Mouse (Mus musculus): Measurements from ENCODE around the gene Necap2. TPM values are rescaled to one million over a fixed set of nuclear protein-coding genes. Genes with fewer than 3 reads are reported as not detected.

Necap2 gene
- polyA plus RNA-seq, 1 experiment = 27.7 TPM

DNA sequence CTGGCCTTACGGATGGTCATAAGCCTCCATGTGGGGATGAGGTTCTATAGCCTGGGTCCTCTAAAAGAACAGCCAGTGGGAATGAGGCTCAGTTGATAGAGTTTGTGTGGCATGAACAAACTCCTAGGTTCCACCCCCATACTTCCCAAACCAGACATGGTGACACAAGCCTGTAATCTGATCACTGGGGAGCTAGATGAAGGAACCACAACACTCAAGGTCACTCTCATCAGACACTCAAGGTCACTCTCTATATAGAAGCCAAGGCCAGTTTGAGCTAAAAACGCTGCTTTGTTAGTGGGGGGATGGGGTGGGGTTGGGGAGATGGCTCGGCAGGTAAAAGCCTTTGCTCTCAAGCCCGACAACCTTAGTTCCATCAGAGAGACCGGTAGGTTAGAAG lies 21.8 kb upstream of the Necap2 start:
- H3K27me3 ChIP-seq (ENCODE audit: control insufficient read depth, insufficient read depth, low read length, poor library complexity, severe bottlenecking) = no peaks in the 10 kb centered on the region
- no peak overlapping the region for H3K27ac ChIP-seq (ENCODE audit: insufficient read depth, low read length)
- no peaks in the 10 kb centered on the region for H3K9me3 ChIP-seq (replicated peaks; ENCODE audit: control insufficient read depth, insufficient read depth, low read length, poor library complexity, severe bottlenecking)
- H3K9ac ChIP-seq (ENCODE audit: low read depth, poor library complexity, severe bottlenecking) = no peak overlapping the region
- peaks cover 3% of the 10 kb centered on the region for H3K4me1 ChIP-seq (ENCODE audit: control insufficient read depth, insufficient read depth, low read length)
- H3K36me3 ChIP-seq (ENCODE audit: control insufficient read depth, insufficient read depth, low read length, poor library complexity, severe bottlenecking) = no peaks in the 10 kb centered on the region
- TF ChIP-seq EP300 (IDR thresholded peaks at IDR 0.05; ENCODE audit: insufficient read depth, low read depth, low read length) (no peak), CTCF (IDR thresholded peaks at IDR 0.05; ENCODE audit: low read depth, low read length) (no peak), POLR2A (IDR thresholded peaks at IDR 0.05; ENCODE audit: insufficient read depth, low read length) (no peak)
- H3K4me3 ChIP-seq (ENCODE audit: low read depth, low read length) = no peak overlapping the region

DNA sequence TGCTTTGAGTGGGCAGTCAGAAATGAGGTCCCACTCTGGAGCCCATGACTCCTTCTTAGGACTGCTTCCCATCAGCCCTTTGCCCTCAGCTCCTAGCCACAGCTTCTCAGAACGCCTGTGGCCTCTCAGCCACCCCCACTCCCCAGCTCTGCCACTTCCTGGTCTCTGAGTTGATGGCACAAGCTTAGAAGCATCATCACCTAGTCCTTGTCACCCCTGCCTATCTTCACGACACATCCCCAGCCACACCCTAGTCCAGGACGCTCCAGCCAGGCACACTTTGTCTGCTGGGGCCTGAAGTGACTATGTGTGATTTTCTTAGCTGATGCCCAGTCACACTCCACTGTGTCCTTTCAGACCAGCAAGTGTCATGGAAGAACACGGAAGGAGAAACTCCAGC lies 20.8 kb upstream of the Necap2 start:
- H3K36me3 ChIP-seq (ENCODE audit: control insufficient read depth, insufficient read depth, low read length, poor library complexity, severe bottlenecking) = no peaks in the 10 kb centered on the region
- H3K27me3 ChIP-seq (ENCODE audit: control insufficient read depth, insufficient read depth, low read length, poor library complexity, severe bottlenecking) = no peaks in the 10 kb centered on the region
- no peak overlapping the region for H3K9ac ChIP-seq (ENCODE audit: low read depth, poor library complexity, severe bottlenecking)
- no peak overlapping the region for H3K4me3 ChIP-seq (ENCODE audit: low read depth, low read length)
- H3K4me1 ChIP-seq (ENCODE audit: control insufficient read depth, insufficient read depth, low read length) = peaks cover 3% of the 10 kb centered on the region
- no peaks in the 10 kb centered on the region for H3K9me3 ChIP-seq (replicated peaks; ENCODE audit: control insufficient read depth, insufficient read depth, low read length, poor library complexity, severe bottlenecking)
- no peak overlapping the region for H3K27ac ChIP-seq (ENCODE audit: insufficient read depth, low read length)
- TF ChIP-seq CTCF (IDR thresholded peaks at IDR 0.05; ENCODE audit: low read depth, low read length) (no peak), EP300 (IDR thresholded peaks at IDR 0.05; ENCODE audit: insufficient read depth, low read depth, low read length) (no peak), POLR2A (IDR thresholded peaks at IDR 0.05; ENCODE audit: insufficient read depth, low read length) (no peak)

DNA sequence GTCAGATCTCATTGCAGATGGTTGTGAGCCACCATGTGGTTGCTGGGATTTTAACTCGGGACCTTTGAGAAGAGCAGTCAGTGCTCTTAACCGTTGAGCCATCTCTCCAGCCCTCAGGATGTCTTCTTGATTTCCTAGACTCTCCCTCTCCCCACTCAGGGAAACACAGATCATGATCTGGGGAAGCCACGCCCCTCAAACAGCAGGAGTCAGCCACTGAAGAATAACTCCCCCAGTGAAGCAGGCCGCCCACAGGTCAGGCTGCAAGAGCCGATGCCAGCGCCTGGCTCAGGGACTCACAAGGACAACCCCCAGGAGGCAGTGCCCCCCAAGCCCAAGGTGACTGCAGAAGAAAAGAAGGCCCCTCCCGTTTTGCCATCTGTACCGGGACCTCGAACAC lies 18.6 kb upstream of the Necap2 start:
- TF ChIP-seq CTCF (IDR thresholded peaks at IDR 0.05; ENCODE audit: low read depth, low read length) (no peak), POLR2A (IDR thresholded peaks at IDR 0.05; ENCODE audit: insufficient read depth, low read length) (no peak), EP300 (IDR thresholded peaks at IDR 0.05; ENCODE audit: insufficient read depth, low read depth, low read length) (no peak)
- Histone ChIP-seq H3K36me3 (ENCODE audit: control insufficient read depth, insufficient read depth, low read length, poor library complexity, severe bottlenecking) (no peaks in the 10 kb centered on the region), H3K4me3 (ENCODE audit: low read depth, low read length) (no peak overlapping the region), H3K4me1 (ENCODE audit: control insufficient read depth, insufficient read depth, low read length) (peaks cover 3% of the 10 kb centered on the region), H3K9me3 (replicated peaks; ENCODE audit: control insufficient read depth, insufficient read depth, low read length, poor library complexity, severe bottlenecking) (no peaks in the 10 kb centered on the region), H3K27me3 (ENCODE audit: control insufficient read depth, insufficient read depth, low read length, poor library complexity, severe bottlenecking) (no peaks in the 10 kb centered on the region), H3K27ac (ENCODE audit: insufficient read depth, low read length) (no peak overlapping the region), H3K9ac (ENCODE audit: low read depth, poor library complexity, severe bottlenecking) (no peak overlapping the region)

DNA sequence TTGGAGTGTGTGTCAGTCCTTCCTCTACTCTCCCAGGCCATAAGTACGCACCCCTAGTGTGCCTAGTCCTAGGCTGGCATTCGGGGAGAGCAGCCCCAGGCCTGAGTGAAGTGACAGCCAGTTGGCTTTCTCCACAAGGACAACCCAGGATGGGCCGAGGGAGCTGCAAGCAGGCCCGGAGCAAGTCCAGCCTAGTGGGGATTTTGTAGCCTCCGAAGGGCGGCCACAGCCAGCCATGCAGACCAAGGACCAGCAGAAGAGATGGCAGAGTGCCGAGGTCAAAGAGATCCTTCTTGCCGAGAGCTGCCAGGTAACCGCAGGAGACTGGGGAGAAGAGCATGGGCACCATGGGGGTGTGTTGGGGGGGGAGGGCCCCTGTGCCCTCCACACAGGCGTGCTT lies 16.9 kb upstream of the Necap2 start:
- Histone ChIP-seq H3K9me3 (replicated peaks; ENCODE audit: control insufficient read depth, insufficient read depth, low read length, poor library complexity, severe bottlenecking) (no peaks in the 10 kb centered on the region), H3K4me3 (ENCODE audit: low read depth, low read length) (peak overlapping the region; percentile 12; the same call in 1 of the 2 replicates), H3K4me1 (ENCODE audit: control insufficient read depth, insufficient read depth, low read length) (peaks cover 2% of the 10 kb centered on the region), H3K27ac (ENCODE audit: insufficient read depth, low read length) (no peak overlapping the region), H3K9ac (ENCODE audit: low read depth, poor library complexity, severe bottlenecking) (no peak overlapping the region), H3K36me3 (ENCODE audit: control insufficient read depth, insufficient read depth, low read length, poor library complexity, severe bottlenecking) (no peaks in the 10 kb centered on the region), H3K27me3 (ENCODE audit: control insufficient read depth, insufficient read depth, low read length, poor library complexity, severe bottlenecking) (no peaks in the 10 kb centered on the region)
- TF ChIP-seq CTCF (IDR thresholded peaks at IDR 0.05; ENCODE audit: low read depth, low read length) (no peak), POLR2A (IDR thresholded peaks at IDR 0.05; ENCODE audit: insufficient read depth, low read length) (no peak), EP300 (IDR thresholded peaks at IDR 0.05; ENCODE audit: insufficient read depth, low read depth, low read length) (no peak)

DNA sequence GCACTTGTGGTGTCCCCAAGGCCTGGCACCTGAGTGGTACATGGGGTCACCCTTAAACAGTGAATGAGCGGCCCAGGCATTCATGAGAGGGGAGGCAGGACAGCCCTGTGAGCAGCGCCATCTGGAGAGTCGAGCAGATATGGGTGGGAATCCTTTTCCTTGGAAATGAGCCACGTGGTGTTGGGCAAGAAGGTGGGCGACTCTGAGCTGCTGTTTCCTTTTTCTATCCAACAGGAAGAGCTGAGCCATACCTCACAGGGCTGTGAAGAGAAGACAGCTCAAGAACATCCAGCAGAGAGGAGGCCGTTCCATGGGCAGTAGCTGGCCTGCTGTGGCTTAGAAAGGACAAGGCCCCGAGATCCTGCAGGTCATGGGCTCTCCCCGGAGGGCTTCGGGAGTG lies 10.6 kb upstream of the Necap2 start:
- Histone ChIP-seq H3K9ac (ENCODE audit: low read depth, poor library complexity, severe bottlenecking) (no peak overlapping the region), H3K36me3 (ENCODE audit: control insufficient read depth, insufficient read depth, low read length, poor library complexity, severe bottlenecking) (no peaks in the 10 kb centered on the region), H3K4me1 (ENCODE audit: control insufficient read depth, insufficient read depth, low read length) (no peaks in the 10 kb centered on the region), H3K9me3 (replicated peaks; ENCODE audit: control insufficient read depth, insufficient read depth, low read length, poor library complexity, severe bottlenecking) (no peaks in the 10 kb centered on the region), H3K27me3 (ENCODE audit: control insufficient read depth, insufficient read depth, low read length, poor library complexity, severe bottlenecking) (no peaks in the 10 kb centered on the region), H3K27ac (ENCODE audit: insufficient read depth, low read length) (no peak overlapping the region), H3K4me3 (ENCODE audit: low read depth, low read length) (no peak overlapping the region)
- TF ChIP-seq POLR2A (IDR thresholded peaks at IDR 0.05; ENCODE audit: insufficient read depth, low read length) = no peak
- TF ChIP-seq CTCF (IDR thresholded peaks at IDR 0.05; ENCODE audit: low read depth, low read length) = no peak
- no peak for TF ChIP-seq EP300 (IDR thresholded peaks at IDR 0.05; ENCODE audit: insufficient read depth, low read depth, low read length)

DNA sequence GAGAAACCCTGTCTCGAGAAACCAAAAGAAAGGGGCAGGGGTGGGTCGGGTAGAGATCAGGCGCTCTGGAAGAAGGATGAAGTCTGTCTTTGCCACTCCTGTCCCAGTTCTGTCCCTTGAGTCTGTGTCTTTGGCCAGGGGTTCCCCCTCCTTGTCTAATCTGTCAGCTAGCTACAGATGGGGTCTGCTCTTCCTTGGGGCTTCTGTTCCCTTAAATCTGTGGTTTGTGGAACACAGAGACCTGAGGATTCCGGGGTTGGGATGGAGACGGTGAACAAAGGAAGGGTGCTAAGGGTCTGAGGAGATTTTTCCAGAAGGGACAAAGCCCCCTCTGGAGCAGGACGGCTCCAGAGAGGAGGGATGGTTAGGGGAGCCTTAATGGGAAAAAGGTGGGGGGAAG lies 9.9 kb upstream of the Necap2 start, which contains the start of gene Spata21:
Spata21 (plus strand) TSS at position 301 of the 400 bp plus-strand sequence.
- Histone ChIP-seq H3K9me3 (replicated peaks; ENCODE audit: control insufficient read depth, insufficient read depth, low read length, poor library complexity, severe bottlenecking) (no peaks in the 10 kb centered on the region), H3K4me3 (ENCODE audit: low read depth, low read length) (no peak within 1 kb of the TSS), H3K27me3 (ENCODE audit: control insufficient read depth, insufficient read depth, low read length, poor library complexity, severe bottlenecking) (no peaks in the 10 kb centered on the region), H3K27ac (ENCODE audit: insufficient read depth, low read length) (no peak within 1 kb of the TSS), H3K36me3 (ENCODE audit: control insufficient read depth, insufficient read depth, low read length, poor library complexity, severe bottlenecking) (no peaks in the 10 kb centered on the region), H3K4me1 (ENCODE audit: control insufficient read depth, insufficient read depth, low read length) (no peaks in the 10 kb centered on the region), H3K9ac (ENCODE audit: low read depth, poor library complexity, severe bottlenecking) (no peak within 1 kb of the TSS)
- TF ChIP-seq POLR2A (IDR thresholded peaks at IDR 0.05; ENCODE audit: insufficient read depth, low read length) (no peak), EP300 (IDR thresholded peaks at IDR 0.05; ENCODE audit: insufficient read depth, low read depth, low read length) (no peak), CTCF (IDR thresholded peaks at IDR 0.05; ENCODE audit: low read depth, low read length) (no peak)

All from ES-Bruce4 (cell line).